Mouse (Mus musculus): ENCODE measurements at regions not wholly inside any gene's neighbourhood (a gene's known extent, or its start where the extent isn't known, plus 50 kb on each side); places are given as distances from the start of the nearest gene placed in this dataset.

GRCm38 (mm10) chr12:91995545-91995944, 146.6 kb upstream of the Sel1l start:
- no peak for DNase-seq (ENCODE audit: low spot score in 2 of 2)

DNA sequence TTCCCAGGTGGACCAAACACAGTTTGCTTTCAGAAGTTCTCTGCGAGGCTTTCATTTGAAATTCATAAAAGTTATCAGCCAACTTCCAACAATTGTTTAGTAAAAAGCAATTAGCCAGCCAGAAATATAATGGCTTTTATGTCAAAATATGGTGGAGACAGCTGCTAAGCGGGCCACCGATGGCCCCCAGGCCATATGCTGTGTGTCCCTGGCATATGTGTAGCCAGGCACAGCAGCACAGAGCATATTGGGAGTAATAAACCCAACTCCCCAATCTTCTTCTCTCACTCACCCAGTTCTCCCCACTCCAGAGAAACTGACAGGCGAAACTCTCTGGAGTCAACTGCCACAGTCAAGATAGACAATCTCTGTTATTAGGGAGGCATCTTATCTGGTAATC, 137.5 kb upstream of the Sel1l start:
- no peak for DNase-seq (ENCODE audit: low spot score in 2 of 2)

DNA sequence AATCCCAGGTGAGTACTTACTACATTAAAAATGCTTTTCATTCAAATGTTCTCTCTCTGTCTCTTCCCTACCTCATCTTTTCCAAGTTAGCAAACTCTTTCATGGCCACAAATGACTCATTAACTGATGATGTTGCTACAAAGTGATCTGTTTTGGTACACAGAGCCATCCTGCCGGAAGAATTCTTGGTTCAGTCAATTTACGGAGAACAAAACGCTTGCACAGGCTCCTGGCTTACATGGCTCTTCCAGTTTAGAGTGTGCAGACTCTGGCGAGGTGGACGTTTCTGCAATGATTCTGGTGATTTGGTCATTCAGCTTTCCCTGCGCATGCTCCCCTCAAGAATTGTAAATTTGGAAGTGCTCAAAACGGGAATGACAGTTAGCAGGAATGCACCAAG, 131.4 kb upstream of the Sel1l start:
- no peak for DNase-seq (ENCODE audit: low spot score in 2 of 2)

- DNase-seq (ENCODE audit: low spot score in 2 of 2), result no peak
Measured at GRCm38 (mm10) chr12:91971045-91971444, 122.1 kb upstream of the Sel1l start.

- no peak for DNase-seq (ENCODE audit: low spot score in 2 of 2)
Measured at GRCm38 (mm10) chr12:91965937-91966336, 117.0 kb upstream of the Sel1l start.

DNA sequence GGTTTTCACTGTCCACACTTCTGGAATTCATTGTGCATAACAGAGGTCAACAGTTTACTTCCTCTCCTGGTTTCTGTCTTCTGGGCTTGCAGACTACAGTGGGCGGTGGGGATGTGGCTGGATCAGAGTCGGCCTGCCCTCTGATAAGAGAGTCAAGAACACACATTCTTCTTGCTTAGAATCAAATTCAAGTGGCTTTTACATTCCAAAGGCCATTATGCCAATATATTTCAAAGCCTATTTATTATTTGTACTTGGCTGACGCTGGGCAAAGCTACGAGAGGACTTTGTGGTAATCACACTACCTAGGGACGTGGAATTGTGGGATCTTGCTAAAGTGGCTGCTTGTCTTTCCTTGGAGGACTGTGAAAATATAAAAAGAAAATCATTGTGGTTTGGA, 114.3 kb upstream of the Sel1l start:
- no peak for DNase-seq (ENCODE audit: low spot score in 2 of 2)

GRCm38 (mm10) chr12:91958086-91958485, 109.1 kb upstream of the Sel1l start:
- DNase-seq (ENCODE audit: low spot score in 2 of 2), result no peak

GRCm38 (mm10) chr12:91956411-91956810, 107.5 kb upstream of the Sel1l start:
- no peak for DNase-seq (ENCODE audit: low spot score in 2 of 2)

GRCm38 (mm10) chr12:91948602-91949167, 99.7 kb upstream of the Sel1l start:
- DNase-seq (ENCODE audit: low spot score in 2 of 2), result no peak

DNA sequence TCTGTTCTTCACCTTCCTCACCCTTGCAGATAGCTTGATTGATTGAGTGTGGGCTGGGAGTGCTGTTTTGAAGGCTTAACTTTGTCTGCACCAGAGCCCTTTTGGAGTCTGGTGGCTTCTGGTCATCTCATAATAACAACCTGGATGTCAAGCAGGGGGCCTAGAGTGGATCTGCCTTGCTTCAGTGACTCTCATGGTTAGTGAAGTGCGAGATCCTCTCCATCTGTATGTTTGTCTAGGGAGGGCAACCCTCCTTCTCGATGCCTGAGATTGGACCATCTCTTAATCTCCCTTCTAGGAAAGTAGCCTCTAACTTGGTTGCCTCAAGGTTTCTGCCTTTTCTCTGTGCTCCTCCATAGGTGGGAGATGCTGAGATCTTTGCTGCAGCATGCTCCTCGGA, 99.0 kb upstream of the Sel1l start:
- DNase-seq (ENCODE audit: low spot score in 2 of 2), result no peak

DNA sequence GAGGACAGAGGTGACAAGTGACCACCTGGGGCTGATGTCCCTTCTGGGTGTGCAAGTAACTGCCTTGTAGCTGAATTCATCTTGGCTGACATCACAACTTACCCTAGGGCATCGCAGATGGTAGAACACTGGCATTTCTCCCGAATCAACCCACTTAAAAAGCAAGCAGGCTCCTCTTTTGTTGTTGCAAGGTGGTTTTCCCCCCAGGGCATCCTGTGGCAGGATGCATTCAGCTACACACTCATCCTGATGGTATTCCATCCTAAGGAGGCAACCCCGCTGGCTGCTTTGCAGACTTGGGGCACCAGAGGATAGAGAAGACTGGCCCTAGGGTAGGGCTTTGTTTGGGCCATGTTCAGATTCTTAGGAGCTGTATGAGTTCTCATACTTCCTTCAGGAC, 97.6 kb upstream of the Sel1l start:
- DNase-seq (ENCODE audit: low spot score in 2 of 2), result no peak

DNA sequence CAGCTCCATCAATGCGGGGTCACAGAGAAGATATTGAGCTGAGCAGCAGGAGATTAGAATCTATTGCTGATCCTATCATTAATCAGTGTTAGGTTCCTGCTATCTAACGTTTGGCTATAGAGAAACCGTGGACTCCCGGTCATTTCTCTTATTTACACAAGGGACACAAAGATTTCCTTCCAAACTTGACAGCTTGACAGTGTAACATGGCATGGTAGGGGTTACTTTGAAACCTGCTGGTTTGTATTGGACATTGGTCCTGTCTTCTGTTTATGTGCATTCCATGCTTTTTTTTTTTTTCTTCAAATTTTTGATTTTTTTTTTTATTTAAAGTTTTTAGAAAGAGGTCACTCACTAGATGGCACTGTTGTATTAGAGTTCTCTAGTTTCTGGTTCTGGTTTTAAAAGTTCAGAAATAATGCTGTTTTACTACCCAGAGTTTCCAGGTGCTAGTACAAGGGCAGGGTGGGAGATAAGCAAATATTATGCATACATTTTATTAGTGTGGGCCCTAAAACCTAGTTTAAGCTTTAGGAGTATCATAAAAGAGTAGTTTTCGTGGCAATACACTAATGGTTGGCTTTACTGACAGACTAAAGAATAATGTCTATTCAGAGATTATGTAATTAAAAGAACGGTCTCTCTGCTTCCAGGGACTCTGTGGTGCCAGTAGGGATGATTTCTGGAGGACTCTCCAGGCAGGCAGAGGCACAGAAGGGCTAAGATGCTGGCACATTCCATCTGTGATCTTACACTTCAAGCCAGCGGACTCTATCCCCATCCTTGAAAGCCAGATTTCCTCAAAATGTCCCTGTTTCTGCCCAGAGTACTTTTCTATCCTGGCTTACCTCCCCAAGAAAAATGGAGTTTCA, 83.8 kb upstream of the Sel1l start:
- DNase-seq (ENCODE audit: low spot score in 2 of 2), result no peak

DNA sequence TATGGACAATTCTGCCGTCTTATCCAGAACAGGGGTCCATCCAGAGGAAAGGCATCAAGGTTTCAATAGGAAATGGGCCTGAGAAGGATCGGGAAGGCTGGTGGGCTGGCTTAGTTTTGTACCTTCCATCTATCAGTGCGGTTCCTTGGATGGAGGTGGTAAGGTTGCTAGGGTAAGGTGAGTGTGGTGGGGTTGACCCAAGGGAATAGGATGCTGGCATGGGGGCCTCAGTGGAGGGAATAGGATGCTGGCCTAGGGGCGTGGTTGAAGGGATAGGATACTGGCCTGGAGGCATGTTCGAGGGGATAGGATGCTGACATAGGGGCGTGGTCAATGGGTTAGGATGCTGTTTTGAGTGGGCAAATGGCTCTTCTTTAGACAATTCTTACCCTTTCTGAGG, 82.6 kb upstream of the Sel1l start:
- DNase-seq (ENCODE audit: low spot score in 2 of 2), result no peak

DNA sequence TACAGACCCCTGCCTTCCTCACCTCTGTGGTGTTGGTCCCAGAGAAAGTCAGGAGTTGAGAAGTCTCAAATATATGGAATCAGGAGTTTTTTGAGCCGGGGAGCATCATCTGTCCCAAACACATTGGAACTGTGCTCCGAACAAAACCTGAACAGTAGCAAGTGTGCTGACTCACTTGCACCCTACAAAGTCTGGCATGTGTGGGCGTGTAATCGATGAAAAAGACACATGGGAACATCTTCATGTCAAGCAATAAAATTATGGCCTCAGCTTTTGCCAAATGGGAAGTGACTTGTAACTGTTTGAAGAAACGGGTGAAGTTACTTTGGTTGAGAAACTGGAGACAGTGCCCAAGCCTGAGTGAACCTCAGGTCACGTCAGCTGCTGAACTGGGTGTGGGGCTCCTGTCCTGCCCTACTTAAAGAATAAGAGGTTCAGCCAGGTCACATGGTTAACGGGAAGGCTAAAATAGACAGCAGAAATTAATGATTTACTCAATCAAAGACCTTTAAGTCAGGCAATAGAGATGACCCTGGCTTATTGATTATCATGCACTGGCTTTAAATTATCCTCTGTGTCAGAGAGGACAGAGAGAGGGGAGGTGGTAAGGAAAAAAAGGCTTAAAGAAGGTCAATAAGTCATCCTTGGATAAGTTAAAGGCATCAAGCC, 80.6 kb upstream of the Sel1l start:
- no peak for DNase-seq (ENCODE audit: low spot score in 2 of 2)

DNA sequence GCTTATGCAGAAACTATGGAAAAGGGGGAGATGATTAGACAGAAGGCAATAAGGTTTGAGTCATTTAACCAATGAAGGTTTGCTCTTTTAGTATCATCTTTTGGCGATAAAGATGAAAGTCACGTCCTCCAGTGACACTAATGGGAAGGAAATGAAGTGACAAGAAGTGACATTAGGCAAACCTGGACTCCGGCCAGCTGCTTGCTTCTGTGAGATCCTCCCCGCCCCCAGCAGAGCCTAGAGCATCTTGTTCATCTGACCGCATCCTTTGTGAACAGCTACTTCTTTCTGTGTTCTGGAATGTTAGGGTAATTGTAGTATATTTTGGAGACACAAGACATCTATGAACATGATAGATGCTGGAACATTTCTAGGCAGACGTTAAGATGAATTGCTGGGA, 78.6 kb upstream of the Sel1l start:
- no peak for DNase-seq (ENCODE audit: low spot score in 2 of 2)

DNA sequence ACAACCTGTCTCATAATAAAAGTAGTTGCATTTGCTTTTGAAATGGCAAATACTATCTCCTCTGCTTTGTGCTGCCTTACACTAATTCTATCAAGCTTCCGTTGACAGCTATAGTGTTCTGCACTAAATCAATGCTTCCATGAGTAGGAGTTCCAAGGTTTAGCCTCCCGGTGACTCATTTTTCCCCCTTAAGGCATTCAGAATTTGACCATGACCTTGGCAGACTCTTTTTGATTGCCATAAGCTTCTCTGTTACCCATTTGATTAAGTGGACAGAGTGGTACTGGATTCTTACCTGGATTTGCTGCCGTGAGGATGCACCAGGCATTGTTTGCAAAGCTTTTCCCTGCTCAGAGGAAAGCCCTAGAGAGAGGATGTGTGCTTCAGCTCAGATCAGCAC, 66.5 kb upstream of the Sel1l start:
- DNase-seq (ENCODE audit: low spot score in 2 of 2), result no peak

DNA sequence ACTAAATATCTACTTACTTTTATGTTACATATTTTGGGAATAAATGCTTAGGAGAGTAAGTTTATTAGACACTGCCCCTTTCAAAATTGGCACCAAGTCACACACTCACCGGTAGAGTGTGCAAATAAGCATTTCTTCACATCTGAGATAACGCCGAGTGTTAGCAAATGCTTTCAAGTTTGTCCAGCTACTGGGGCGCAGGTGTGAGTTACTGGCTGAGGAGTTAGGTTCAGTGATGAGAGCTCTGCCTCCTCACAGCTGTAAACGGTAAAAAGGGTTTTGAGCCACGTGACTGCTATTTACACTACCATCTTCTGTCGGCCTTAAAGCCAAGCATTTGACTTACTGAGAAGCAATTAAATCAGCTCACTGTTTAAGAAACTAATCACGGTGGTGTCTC, 61.6 kb upstream of the Sel1l start:
- no peak for DNase-seq (ENCODE audit: low spot score in 2 of 2)
